Mouse (Mus musculus): ENCODE measurements around the gene Kcnk1.

Kcnk1 gene

GRCm38 (mm10) chr8:125995101-125995986, at the start of gene Kcnk1:
Gene Kcnk1 (plus strand): TSS chr8:125995170.
- DNase-seq (ENCODE audit: low read depth, low spot score) = peak; percentile 32

DNA sequence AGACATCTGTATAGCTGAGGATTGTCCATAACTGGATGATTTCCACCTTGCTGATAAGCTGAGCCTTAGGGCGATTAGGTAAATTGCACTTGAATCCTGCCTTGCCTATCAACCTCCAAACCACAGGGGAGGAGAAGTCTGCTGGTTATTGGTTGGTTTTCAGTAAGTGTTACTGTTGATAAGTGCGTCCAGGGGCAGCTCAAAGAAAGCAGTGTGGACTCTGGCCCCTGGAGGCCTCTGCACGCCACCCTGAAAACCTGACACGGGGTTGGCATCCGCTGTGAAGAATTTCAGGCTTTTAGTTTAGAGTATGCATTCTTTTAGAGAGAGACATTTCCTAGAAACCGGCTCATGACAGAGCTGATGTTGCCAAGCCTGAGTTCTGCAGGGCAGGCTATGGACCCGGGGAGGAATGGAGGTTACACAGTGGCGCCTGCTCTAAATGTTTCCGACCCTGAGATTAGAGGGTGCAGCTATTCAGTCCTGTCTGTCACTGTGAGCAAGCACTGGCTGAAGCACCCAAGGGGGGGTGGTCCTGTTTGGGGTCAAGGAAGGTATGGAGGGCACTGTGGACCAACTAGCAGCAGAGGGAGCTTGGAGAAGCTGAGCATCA, 46.2 kb upstream of the Kcnk1 start:
- DNase-seq (ENCODE audit: low read depth, low spot score) = no peak

DNA sequence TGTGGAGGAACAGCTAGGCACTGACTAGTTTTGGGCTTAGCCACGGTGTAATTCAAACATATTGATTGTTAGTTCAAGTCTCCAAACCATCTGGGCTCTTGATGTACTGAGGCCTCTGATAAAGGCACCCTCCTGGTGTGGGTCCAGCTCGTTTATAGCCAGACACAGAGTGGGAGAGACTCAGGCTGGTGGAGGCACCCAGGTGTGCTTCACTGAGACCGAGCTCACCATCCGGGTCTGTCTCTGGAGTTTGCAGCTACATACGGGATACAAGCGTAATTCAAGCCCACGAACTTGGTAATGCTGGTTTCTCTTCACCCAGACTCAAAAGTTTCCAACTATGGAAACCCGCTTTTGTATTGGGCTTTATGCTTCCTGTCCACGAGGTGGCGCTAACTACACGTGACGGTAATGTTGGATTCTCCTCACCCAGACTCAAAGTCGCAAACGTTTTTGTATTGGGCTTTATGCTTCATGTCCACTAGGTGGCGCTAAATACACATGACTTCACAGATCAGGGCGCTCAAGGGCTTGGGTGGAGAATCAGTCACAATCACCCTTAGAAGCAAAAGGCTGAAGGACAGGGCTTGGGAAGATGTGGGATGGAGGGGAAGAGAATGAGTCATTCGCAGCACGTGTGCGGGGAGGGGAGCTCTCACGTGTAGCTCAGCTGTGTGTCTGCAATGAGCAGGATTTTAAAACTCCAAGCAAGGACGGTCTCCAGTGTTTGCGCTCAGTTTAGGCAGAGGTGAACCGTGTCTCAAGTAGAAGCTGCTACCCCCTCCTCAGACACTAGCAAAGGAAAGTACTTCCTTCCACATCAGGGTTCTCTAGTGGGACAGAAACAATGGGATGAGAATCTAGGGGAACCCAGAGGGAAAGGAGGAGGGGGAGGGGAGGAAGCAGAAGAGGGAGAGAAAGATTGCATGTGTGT, 44.7 kb upstream of the Kcnk1 start:
- peak; percentile 90 for DNase-seq (ENCODE audit: low read depth, low spot score)

- no peak for DNase-seq (ENCODE audit: low read depth, low spot score)
These were observed 39.3 kb upstream of the Kcnk1 start for GRCm38 (mm10) chr8:125955671-125956070.

- DNase-seq (ENCODE audit: low read depth, low spot score) = no peak
These were observed 38.2 kb upstream of the Kcnk1 start for GRCm38 (mm10) chr8:125956796-125957195.

- DNase-seq (ENCODE audit: low read depth, low spot score) = no peak
These were observed 37.6 kb upstream of the Kcnk1 start for GRCm38 (mm10) chr8:125957226-125957993.

DNA sequence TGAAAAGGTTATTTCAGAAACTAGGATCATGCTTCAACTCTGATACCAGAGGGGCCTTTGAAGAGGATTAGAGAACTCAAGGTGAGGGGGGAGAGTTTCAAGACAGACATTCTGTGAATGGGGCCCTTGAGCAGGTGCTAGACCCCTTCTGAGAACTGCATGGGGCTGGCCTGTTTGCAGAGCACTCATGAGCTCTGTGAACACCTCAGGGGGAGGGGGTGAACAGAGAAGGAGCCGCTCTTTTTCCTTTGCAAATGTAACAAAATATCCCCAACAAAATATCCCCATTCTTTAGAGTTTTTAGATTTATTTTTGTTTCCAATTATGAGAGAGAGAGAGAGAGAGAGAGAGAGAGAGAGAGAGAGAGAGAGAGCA, 37.0 kb upstream of the Kcnk1 start:
- DNase-seq (ENCODE audit: low read depth, low spot score) = no peak

DNA sequence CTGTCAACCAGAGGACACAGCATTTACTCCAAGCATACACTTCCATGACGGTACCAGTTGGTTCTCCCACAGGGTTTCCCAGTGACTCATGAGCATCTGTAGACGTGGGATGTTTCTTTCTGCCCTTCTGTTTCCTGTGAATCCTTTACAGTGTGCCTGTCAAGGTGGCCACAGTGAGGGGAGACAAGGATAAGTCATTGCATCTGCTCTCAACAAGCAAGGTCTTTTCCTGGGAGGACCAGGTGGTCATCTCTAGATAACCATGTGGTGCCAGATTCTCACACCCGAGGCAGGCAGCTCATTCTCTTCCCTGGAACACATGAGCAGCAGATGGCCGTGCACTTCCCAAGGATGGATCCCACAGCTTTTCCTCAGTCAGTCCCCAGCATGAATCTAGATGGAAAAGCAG, 35.6 kb upstream of the Kcnk1 start:
- no peak for DNase-seq (ENCODE audit: low read depth, low spot score)

GRCm38 (mm10) chr8:125960037-125960436, 34.9 kb upstream of the Kcnk1 start:
- DNase-seq (ENCODE audit: low read depth, low spot score) = no peak

DNA sequence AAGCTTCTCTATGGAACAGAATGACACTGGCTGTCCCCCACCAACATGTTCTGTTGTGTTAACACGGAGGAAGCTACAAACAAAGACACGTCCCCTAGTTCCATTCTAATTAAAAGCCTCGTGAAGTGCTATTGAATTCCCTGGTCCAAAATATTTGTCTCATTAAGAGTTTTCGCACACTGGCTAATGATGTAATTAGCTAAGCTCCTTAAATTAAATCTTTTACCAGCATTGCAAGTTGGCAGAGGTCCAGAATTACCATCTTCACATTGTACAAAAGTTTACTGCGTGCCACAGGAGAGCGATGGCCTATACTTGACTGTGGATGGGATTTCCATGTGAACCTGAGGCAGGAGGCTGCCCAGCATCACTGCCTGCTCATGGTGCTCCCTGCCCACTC, 33.2 kb upstream of the Kcnk1 start:
- DNase-seq (ENCODE audit: low read depth, low spot score) = no peak

- DNase-seq (ENCODE audit: low read depth, low spot score) = no peak
These were observed 31.2 kb upstream of the Kcnk1 start for GRCm38 (mm10) chr8:125963807-125964211.

GRCm38 (mm10) chr8:125971336-125971735, 23.6 kb upstream of the Kcnk1 start:
- DNase-seq (ENCODE audit: low read depth, low spot score) = no peak

- no peak for DNase-seq (ENCODE audit: low read depth, low spot score)
These were observed 19.0 kb upstream of the Kcnk1 start for GRCm38 (mm10) chr8:125975981-125976380.

GRCm38 (mm10) chr8:125980826-125981225, 14.1 kb upstream of the Kcnk1 start:
- no peak for DNase-seq (ENCODE audit: low read depth, low spot score)

DNA sequence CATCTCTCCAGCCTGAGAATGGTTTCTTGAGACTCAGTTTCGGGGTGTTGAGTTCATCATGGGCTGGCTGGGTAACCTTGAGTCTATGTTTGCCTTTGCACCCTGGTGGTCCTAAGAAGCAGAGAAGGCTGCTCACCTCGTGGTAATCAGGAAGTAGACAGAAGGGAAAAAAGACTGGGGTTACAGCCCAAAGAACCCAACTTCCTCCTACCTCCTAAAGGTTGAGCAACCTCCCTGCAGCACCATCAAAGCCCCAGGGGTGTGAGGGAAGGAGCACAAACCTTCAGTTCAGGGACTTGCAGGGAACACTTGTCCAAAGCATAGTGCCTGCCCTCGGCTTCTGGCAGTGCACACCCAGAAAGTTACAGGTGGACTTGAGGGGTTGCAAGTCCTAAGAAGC, 11.5 kb upstream of the Kcnk1 start:
- no peak for DNase-seq (ENCODE audit: low read depth, low spot score)

DNA sequence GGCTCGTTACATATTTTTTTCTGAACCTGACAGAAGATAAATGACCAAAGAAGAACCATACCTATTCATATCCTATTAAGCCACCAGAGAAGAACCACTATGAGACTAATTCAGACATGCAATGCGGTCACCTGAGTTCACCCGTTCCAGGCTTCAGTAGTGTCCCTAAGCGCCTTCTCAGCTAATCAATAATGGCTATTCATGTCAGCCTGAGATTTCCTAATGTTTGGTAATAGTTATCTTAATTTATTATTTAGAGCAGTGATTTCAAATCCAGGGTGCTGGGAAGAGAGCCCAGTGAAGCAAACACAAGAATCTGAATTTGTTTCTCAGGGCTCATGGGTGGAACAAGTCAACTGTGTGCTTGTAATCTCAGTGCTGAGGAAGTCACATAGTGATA, 10.8 kb upstream of the Kcnk1 start:
- DNase-seq (ENCODE audit: low read depth, low spot score) = no peak

- peak; percentile 32 for DNase-seq (ENCODE audit: low read depth, low spot score)
These were observed 9.6 kb upstream of the Kcnk1 start for GRCm38 (mm10) chr8:125985364-125985763.

GRCm38 (mm10) chr8:125986999-125987589, 7.9 kb upstream of the Kcnk1 start:
- no peak for DNase-seq (ENCODE audit: low read depth, low spot score)

DNA sequence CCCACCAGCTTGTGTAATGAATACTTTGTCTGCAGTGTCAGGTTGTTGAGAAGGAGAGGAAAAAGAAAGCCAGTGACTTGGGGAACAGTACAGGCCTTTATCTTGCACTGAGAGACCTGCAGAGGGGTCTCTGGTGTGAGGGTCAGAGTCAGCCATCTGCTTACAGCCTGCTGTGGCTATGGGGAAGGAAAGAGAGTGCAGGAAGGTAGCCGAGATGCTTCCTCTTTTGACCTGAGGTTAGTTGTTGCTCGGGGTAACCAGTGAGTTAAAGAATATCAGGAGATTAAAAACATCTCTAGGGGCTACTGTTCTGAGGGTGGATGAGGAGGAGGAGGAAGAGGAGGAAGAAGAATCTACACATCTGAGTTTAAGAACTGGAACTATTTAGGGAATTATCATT, 7.0 kb upstream of the Kcnk1 start:
- no peak for DNase-seq (ENCODE audit: low read depth, low spot score)

- DNase-seq (ENCODE audit: low read depth, low spot score) = no peak
These were observed 1.3 kb upstream of the Kcnk1 start for GRCm38 (mm10) chr8:125993636-125994035.
